Mouse (Mus musculus): ENCODE data around the gene Ugt1a1.

DNA sequence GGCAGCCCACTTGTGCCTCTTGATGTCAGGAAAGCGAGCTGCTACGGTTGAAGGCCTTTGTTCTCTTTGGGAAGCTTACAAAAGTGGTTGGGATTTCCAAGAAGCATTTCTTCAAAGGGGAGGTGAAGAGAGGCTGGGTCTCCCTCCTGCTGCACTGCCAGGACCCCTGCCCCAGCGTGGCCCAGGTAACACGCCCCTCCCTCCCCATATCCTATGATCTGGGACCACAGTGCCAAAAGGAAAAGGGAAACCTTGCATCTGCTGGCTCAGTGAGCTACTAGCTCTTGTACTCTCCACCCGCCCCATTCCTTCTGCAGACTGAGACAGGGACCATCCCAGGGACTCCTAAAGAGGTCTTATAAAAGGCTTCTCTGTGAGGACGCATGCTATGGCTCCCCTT is 45.9 kb downstream of the Ugt1a1 start:
- TF ChIP-seq CTCF (IDR thresholded peaks at IDR 0.05; ENCODE audit: control insufficient read depth, insufficient read depth, low read length) (no peak), POLR2A (IDR thresholded peaks at IDR 0.05; ENCODE audit: borderline replicate concordance, control insufficient read depth, low read depth, low read length) (no peak)
